Mouse (Mus musculus): Measurements from ENCODE around the gene Rbm15b. TPM values are rescaled to one million over a fixed set of nuclear protein-coding genes. Genes with fewer than 3 reads are reported as not detected.

Rbm15b gene
- polyA plus RNA-seq, 1 experiment: 27.5 TPM

DNA sequence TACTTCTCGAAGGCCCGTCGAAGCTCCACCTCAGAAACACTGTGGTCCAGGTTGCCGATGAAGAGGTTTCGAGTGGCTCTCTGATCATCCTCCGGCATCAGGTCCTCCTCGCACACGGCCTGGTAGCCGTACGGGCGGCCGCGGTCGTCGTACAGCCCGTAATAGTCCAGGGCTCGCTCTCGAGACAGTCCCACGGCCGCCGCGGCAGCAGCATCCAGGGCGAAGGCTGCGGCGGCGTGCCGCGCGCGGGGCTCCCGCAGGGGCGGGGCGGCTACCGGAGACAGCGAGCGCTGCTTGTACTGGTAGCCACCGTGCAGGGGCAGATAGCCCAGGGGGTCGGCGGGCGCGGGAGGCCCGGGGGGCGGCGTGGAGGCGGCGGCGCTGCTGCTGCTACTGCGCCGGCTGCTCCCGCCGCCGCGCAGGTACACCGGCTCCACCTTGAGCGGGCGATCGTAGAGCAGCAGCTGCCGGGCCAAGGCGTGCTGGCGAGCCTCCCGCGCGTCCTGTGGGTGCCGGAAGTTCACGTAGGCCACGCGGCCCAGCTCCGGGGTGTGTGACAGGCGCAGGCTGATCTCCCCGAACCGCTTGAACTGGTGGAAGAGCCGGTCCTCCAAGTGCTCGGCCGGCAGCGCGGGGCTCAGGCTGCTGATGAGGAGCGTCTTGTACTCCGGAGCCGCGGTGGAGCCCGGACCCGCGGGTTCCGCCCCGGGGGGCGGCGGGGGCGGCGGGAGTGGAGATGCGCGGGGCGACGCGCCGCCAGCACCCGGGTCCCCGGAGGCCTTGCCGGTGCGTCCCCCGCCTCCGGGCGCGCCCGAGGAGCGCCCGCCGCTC lies 1.1 kb downstream of the Rbm15b start:
- Histone ChIP-seq H3K27ac (ENCODE audit: control insufficient read depth, insufficient read depth, low read length) (no peak overlapping the region), H3K4me3 (ENCODE audit: control insufficient read depth, insufficient read depth, low read length) (peak overlapping the region; percentile 57), H3K36me3 (ENCODE audit: control insufficient read depth, insufficient read depth, low read length) (peaks cover 14% of the 10 kb centered on the region; the same call in 1 of the 2 replicates), H3K4me1 (replicated peaks; ENCODE audit: control insufficient read depth, insufficient read depth, low read length) (peaks cover 39% of the 10 kb centered on the region), H3K27me3 (ENCODE audit: control insufficient read depth, insufficient read depth, low read length) (no peaks in the 10 kb centered on the region)
- WGBS: 3% methylated on average over 106 of the region's 107 CpGs
- TF ChIP-seq POLR2A (IDR thresholded peaks at IDR 0.05; ENCODE audit: control insufficient read depth, extremely low read depth, insufficient read depth, low read length, poor library complexity) (no peak), CTCF (IDR thresholded peaks at IDR 0.05; ENCODE audit: borderline replicate concordance, control insufficient read depth, extremely low read depth, insufficient read depth, low read length, poor library complexity) (no peak)
- DNase-seq: peak; percentile 70

- DNase-seq: no peak
These were observed 2.0 kb downstream of the Rbm15b start for GRCm38 (mm10) chr9:106884996-106885900.

GRCm38 (mm10) chr9:106884306-106884705 lies 2.9 kb downstream of the Rbm15b start:
- WGBS: 53% methylated on average over 16 of the region's 16 CpGs
- DNase-seq: no peak
- Histone ChIP-seq H3K36me3 (ENCODE audit: control insufficient read depth, insufficient read depth, low read length) (peaks cover 17% of the 10 kb centered on the region), H3K27ac (ENCODE audit: control insufficient read depth, insufficient read depth, low read length) (no peak overlapping the region), H3K27me3 (ENCODE audit: control insufficient read depth, insufficient read depth, low read length) (no peaks in the 10 kb centered on the region), H3K4me3 (ENCODE audit: control insufficient read depth, insufficient read depth, low read length) (no peak overlapping the region), H3K4me1 (replicated peaks; ENCODE audit: control insufficient read depth, insufficient read depth, low read length) (peaks cover 34% of the 10 kb centered on the region)
- TF ChIP-seq CTCF (IDR thresholded peaks at IDR 0.05; ENCODE audit: borderline replicate concordance, control insufficient read depth, extremely low read depth, insufficient read depth, low read length, poor library complexity): no peak
- no peak for TF ChIP-seq POLR2A (IDR thresholded peaks at IDR 0.05; ENCODE audit: control insufficient read depth, extremely low read depth, insufficient read depth, low read length, poor library complexity)

More at GRCm38 (mm10) chr9:106884996-106885900, 2.0 kb downstream of the Rbm15b start:
- TF ChIP-seq CTCF (IDR thresholded peaks at IDR 0.05; ENCODE audit: borderline replicate concordance, control insufficient read depth, extremely low read depth, insufficient read depth, low read length, poor library complexity): no peak
- Histone ChIP-seq H3K36me3 (ENCODE audit: control insufficient read depth, insufficient read depth, low read length) (peaks cover 14% of the 10 kb centered on the region; the same call in 1 of the 2 replicates), H3K4me1 (replicated peaks; ENCODE audit: control insufficient read depth, insufficient read depth, low read length) (peaks cover 35% of the 10 kb centered on the region), H3K27ac (ENCODE audit: control insufficient read depth, insufficient read depth, low read length) (no peak overlapping the region), H3K27me3 (ENCODE audit: control insufficient read depth, insufficient read depth, low read length) (no peaks in the 10 kb centered on the region), H3K4me3 (ENCODE audit: control insufficient read depth, insufficient read depth, low read length) (peak overlapping the region; percentile 57)
- WGBS: 84% methylated on average over 44 of the region's 44 CpGs

DNA sequence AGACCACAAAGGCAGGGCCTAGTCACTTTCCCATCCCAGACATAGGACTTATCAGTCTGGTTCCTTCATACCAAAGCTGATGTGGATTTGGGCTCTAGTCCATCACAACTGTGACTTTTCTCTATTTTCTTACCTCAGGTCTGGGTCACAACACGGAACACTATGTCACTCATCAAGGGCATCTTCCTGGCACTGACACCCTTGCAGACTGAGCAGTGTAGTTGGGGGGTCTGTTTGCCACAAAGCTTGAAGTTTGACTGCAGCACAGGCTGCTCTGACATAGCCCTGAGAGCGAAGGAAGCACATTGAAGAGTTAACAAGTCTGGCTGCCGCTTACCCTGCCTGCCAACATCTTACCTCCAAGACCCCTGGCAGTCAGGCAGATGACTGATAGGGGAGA lies 4.1 kb downstream of the Rbm15b start:
- Histone ChIP-seq H3K36me3 (ENCODE audit: control insufficient read depth, insufficient read depth, low read length) (peaks cover 26% of the 10 kb centered on the region), H3K4me3 (ENCODE audit: control insufficient read depth, insufficient read depth, low read length) (no peak overlapping the region), H3K4me1 (replicated peaks; ENCODE audit: control insufficient read depth, insufficient read depth, low read length) (peaks cover 34% of the 10 kb centered on the region), H3K27ac (ENCODE audit: control insufficient read depth, insufficient read depth, low read length) (no peak overlapping the region), H3K27me3 (ENCODE audit: control insufficient read depth, insufficient read depth, low read length) (no peaks in the 10 kb centered on the region)
- 84% methylated on average over 3 of the region's 3 CpGs for WGBS
- DNase-seq: no peak
- TF ChIP-seq CTCF (IDR thresholded peaks at IDR 0.05; ENCODE audit: borderline replicate concordance, control insufficient read depth, extremely low read depth, insufficient read depth, low read length, poor library complexity) (no peak), POLR2A (IDR thresholded peaks at IDR 0.05; ENCODE audit: control insufficient read depth, extremely low read depth, insufficient read depth, low read length, poor library complexity) (no peak)

- WGBS: 48% methylated on average over 4 of the region's 4 CpGs
- Histone ChIP-seq H3K4me3 (ENCODE audit: control insufficient read depth, insufficient read depth, low read length) (no peak overlapping the region), H3K27me3 (ENCODE audit: control insufficient read depth, insufficient read depth, low read length) (no peaks in the 10 kb centered on the region), H3K36me3 (ENCODE audit: control insufficient read depth, insufficient read depth, low read length) (peaks cover 30% of the 10 kb centered on the region), H3K27ac (ENCODE audit: control insufficient read depth, insufficient read depth, low read length) (no peak overlapping the region), H3K4me1 (replicated peaks; ENCODE audit: control insufficient read depth, insufficient read depth, low read length) (peaks cover 26% of the 10 kb centered on the region)
- TF ChIP-seq POLR2A (IDR thresholded peaks at IDR 0.05; ENCODE audit: control insufficient read depth, extremely low read depth, insufficient read depth, low read length, poor library complexity): no peak
- TF ChIP-seq CTCF (IDR thresholded peaks at IDR 0.05; ENCODE audit: borderline replicate concordance, control insufficient read depth, extremely low read depth, insufficient read depth, low read length, poor library complexity): no peak
- DNase-seq: no peak
These were observed 5.1 kb downstream of the Rbm15b start for GRCm38 (mm10) chr9:106882176-106882575.

DNA sequence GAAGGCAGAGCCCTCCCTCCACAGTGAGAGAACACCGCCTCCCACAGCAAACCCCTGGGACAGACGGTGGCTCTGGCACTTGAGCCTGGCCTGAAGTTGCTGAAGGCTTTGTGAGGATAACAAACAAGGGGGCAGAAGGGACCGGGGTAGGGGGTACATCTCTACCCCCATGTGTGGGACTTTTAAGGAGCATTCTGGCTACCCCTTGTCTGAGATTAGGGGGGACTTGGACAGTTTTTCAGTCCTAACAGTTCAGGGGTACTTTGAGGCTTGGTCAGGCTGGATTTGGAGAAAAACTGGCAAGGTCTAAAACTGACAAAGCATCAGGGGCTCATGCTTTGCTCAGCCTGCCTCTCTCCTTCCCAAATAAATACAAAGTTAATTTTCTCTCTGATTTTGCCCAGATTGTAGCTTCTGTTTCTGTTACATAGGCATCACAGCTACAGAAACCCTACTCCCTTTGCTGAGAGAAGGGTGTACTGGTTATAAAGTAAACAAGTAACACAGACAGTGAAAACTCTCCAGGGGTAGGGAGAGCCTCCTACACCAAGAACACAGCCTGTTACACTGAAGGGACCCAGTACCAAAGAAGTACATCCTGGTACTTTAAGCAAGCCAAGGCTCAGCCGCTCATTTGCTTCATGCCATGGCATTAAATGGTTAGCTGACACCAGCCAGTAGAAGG lies 6.0 kb downstream of the Rbm15b start:
- Histone ChIP-seq H3K36me3 (ENCODE audit: control insufficient read depth, insufficient read depth, low read length) (peaks cover 40% of the 10 kb centered on the region), H3K4me3 (ENCODE audit: control insufficient read depth, insufficient read depth, low read length) (no peak overlapping the region), H3K27ac (ENCODE audit: control insufficient read depth, insufficient read depth, low read length) (no peak overlapping the region), H3K27me3 (ENCODE audit: control insufficient read depth, insufficient read depth, low read length) (no peaks in the 10 kb centered on the region), H3K4me1 (replicated peaks; ENCODE audit: control insufficient read depth, insufficient read depth, low read length) (peaks cover 26% of the 10 kb centered on the region)
- no peak for DNase-seq
- 85% methylated on average over 4 of the region's 4 CpGs for WGBS
- no peak for TF ChIP-seq CTCF (IDR thresholded peaks at IDR 0.05; ENCODE audit: borderline replicate concordance, control insufficient read depth, extremely low read depth, insufficient read depth, low read length, poor library complexity)
- no peak for TF ChIP-seq POLR2A (IDR thresholded peaks at IDR 0.05; ENCODE audit: control insufficient read depth, extremely low read depth, insufficient read depth, low read length, poor library complexity)
